Mouse (Mus musculus) MEL (cell line): ENCODE data around the gene Zhx3. TPM values are rescaled to one million over a fixed set of nuclear protein-coding genes. Genes with fewer than 3 reads are reported as not detected.

Experiments used
- DNase-seq: peaks from one replicate; pipeline ENCODE4 v3.0.0; 2011; ENCODE audit warnings: low read depth, low spot score
- H3K27ac ChIP-seq: 2 replicates; pipeline ENCODE4 v1.5.1; 2012; ENCODE audit warnings: low read depth, mild to moderate bottlenecking, control low read depth, low read length, moderate library complexity; ENCODE audit not compliant: control insufficient read depth
- H3K27me3 ChIP-seq, 2 experiments: fragments of 150-350 bp in 1 of 2; sonication (generic) in 1 of 2; 2 replicates each; pipeline ENCODE4 v1.6.1; 2012; ENCODE audit warnings: low read length in 2 of 2, mild to moderate bottlenecking in 2 of 2, improper control_type of control experiment in 1 of 2, moderate library complexity in 1 of 2; ENCODE audit not compliant: insufficient read depth in 2 of 2, control insufficient read depth in 1 of 2
- H3K36me3 ChIP-seq, 2 experiments: 2 replicates each; pipeline ENCODE4 v1.6.1; 2012 to 2014; ENCODE audit warnings: low read length in 2 of 2, improper control_type of control experiment in 1 of 2, inconsistent platforms in 1 of 2, mild to moderate bottlenecking in 1 of 2; ENCODE audit not compliant: insufficient read depth in 2 of 2, control insufficient read depth in 1 of 2
- H3K4me1 ChIP-seq, 2 experiments: fragments of 150-350 bp in 1 of 2; sonication (generic) in 1 of 2; 2 replicates each; pipeline ENCODE4 v1.6.1; 2012; ENCODE audit warnings: low read length in 2 of 2, improper control_type of control experiment in 1 of 2, mild to moderate bottlenecking in 1 of 2; ENCODE audit not compliant: insufficient read depth in 2 of 2, control insufficient read depth in 1 of 2
- H3K4me3 ChIP-seq, 2 experiments: fragments of 150-350 bp in 1 of 2; sonication (generic) in 1 of 2; 2 replicates each; pipeline ENCODE4 v1.5.1; 2012; ENCODE audit warnings: low read depth in 2 of 2, low read length in 2 of 2, mild to moderate bottlenecking in 2 of 2, moderate library complexity in 2 of 2, control low read depth in 1 of 2, improper control_type of control experiment in 1 of 2; ENCODE audit not compliant: control insufficient read depth in 1 of 2, insufficient read depth in 1 of 2
- H3K79me2 ChIP-seq: 2 replicates; pipeline ENCODE4 v1.6.1; 2012; ENCODE audit warnings: mild to moderate bottlenecking, low read length, moderate library complexity; ENCODE audit not compliant: control insufficient read depth, poor library complexity, insufficient read depth
- H3K9ac ChIP-seq: 2 replicates; pipeline ENCODE4 v1.6.1; 2012; ENCODE audit warnings: low read depth, mild to moderate bottlenecking, control low read depth, low read length, moderate library complexity; ENCODE audit not compliant: control insufficient read depth, poor library complexity, severe bottlenecking
- H3K9me3 ChIP-seq: fragments of 150-350 bp; sonication (generic); replicated peaks from 2 replicates; pipeline ENCODE4 v1.6.1; 2012; ENCODE audit warnings: mild to moderate bottlenecking, low read length, improper control_type of control experiment, moderate library complexity; ENCODE audit not compliant: insufficient read depth
- CHD2 ChIP-seq: IDR thresholded peaks from 2 replicates; pipeline ENCODE4 v1.6.1; 2011; ENCODE audit warnings: low read length, improper control_type of control experiment
- CTCF ChIP-seq, 3 experiments: IDR thresholded peaks in 2 of 3; conservative IDR thresholded peaks in 1 of 3; 2 replicates each; pipeline ENCODE4 v1.5.1; 2011 to 2012; ENCODE audit warnings: low read length in 3 of 3, low read depth in 2 of 3, mild to moderate bottlenecking in 2 of 3, improper control_type of control experiment in 1 of 3, inconsistent platforms in 1 of 3, mixed read lengths in 1 of 3, moderate library complexity in 1 of 3; ENCODE audit not compliant: control insufficient read depth in 1 of 3, insufficient read depth in 1 of 3, poor library complexity in 1 of 3, severe bottlenecking in 1 of 3
- E2F4 ChIP-seq: IDR thresholded peaks from 2 replicates; pipeline ENCODE4 v1.6.1; 2011; ENCODE audit warnings: low read depth, low read length, improper control_type of control experiment, borderline replicate concordance
- EP300 ChIP-seq, 2 experiments: IDR thresholded peaks; 2 replicates each; pipeline ENCODE4 v1.6.1; 2011; ENCODE audit warnings: improper control_type of control experiment in 2 of 2, low read length in 2 of 2, low read depth in 1 of 2, mild to moderate bottlenecking in 1 of 2
- HCFC1 ChIP-seq: IDR thresholded peaks from 2 replicates; pipeline ENCODE4 v1.6.1; 2012; ENCODE audit warnings: low read depth, mild to moderate bottlenecking, inconsistent platforms, low read length, improper control_type of control experiment, moderate library complexity
- NELFE ChIP-seq: IDR thresholded peaks from 2 replicates; pipeline ENCODE4 v1.6.1; 2011; ENCODE audit warnings: low read depth, low read length, improper control_type of control experiment
- POLR2A ChIP-seq, 2 experiments: IDR thresholded peaks; 2 replicates each; pipeline ENCODE4 v1.6.1; 2011 to 2012; ENCODE audit warnings: low read length in 2 of 2, mild to moderate bottlenecking in 2 of 2, control low read depth in 1 of 2, improper control_type of control experiment in 1 of 2, low read depth in 1 of 2, moderate library complexity in 1 of 2; ENCODE audit not compliant: control insufficient read depth in 1 of 2, insufficient read depth in 1 of 2, poor library complexity in 1 of 2
- SMC3 ChIP-seq: IDR thresholded peaks from 2 replicates; pipeline ENCODE4 v1.6.1; 2011; ENCODE audit warnings: low read depth, low read length, improper control_type of control experiment
- TAL1 ChIP-seq: IDR thresholded peaks from 2 replicates; pipeline ENCODE4 v1.6.1; 2012; ENCODE audit warnings: mild to moderate bottlenecking, inconsistent platforms, low read length, moderate library complexity, mixed read lengths
- TCF12 ChIP-seq: IDR thresholded peaks from 2 replicates; pipeline ENCODE4 v1.6.1; 2014; ENCODE audit warnings: low read depth, mild to moderate bottlenecking, inconsistent platforms, low read length, improper control_type of control experiment, moderate library complexity
- USF2 ChIP-seq, 2 experiments: IDR thresholded peaks; 2 replicates each; pipeline ENCODE4 v1.6.1; 2011 to 2012; ENCODE audit warnings: improper control_type of control experiment in 2 of 2, low read length in 2 of 2, borderline replicate concordance in 1 of 2, inconsistent platforms in 1 of 2, low read depth in 1 of 2, mild to moderate bottlenecking in 1 of 2; ENCODE audit not compliant: insufficient read depth in 1 of 2
- ZMIZ1 ChIP-seq: IDR thresholded peaks from 2 replicates; pipeline ENCODE4 v1.6.1; 2012; ENCODE audit warnings: low read depth, mild to moderate bottlenecking, inconsistent platforms, low read length, improper control_type of control experiment, moderate library complexity
- polyA plus RNA-seq, 2 experiments: library from polyadenylated mRNA; stranded (reverse) in 1 of 2; unstranded in 1 of 2; fragments of >175 nt in 1 of 2; fragments of >200 nt in 1 of 2; gene quantifications; 2 replicates each; pipeline versions ENCODE4 v1.2.1 to v1.2.4; 2012; ENCODE audit warnings: low replicate concordance in 2 of 2, low read depth in 1 of 2; ENCODE audit not compliant: insufficient read length in 2 of 2, insufficient read depth in 1 of 2, missing spikeins in 1 of 2
- total RNA-seq: library from RNA; depleted of rRNA; stranded (reverse); fragments of 300-350 nt; gene quantifications from 2 replicates; pipeline ENCODE4 v1.2.3, GENCODE M21; 2012

Gene Zhx3
- total and polyA plus RNA-seq, 3 experiments, result 4.4 to 4.8 TPM; not detected in 1

- H3K27ac ChIP-seq, result no peak overlapping the region
- H3K36me3 ChIP-seq, result peaks cover 3 to 9% of the 10 kb centered on the region in 2 experiments; a peak in 3 of 4 replicates
- no peak overlapping the region for H3K9ac ChIP-seq
- H3K4me3 ChIP-seq, result no peak overlapping the region
- DNase-seq, result no peak
- no peaks in the 10 kb centered on the region for H3K27me3 ChIP-seq
- H3K4me1 ChIP-seq, result peaks cover 2 to 18% of the 10 kb centered on the region in 2 experiments; a peak in 3 of 4 replicates
- H3K9me3 ChIP-seq, result no peaks in the 10 kb centered on the region
- peaks cover 3% of the 10 kb centered on the region; the same call in 1 of the 2 replicates for H3K79me2 ChIP-seq
- TF ChIP-seq HCFC1, result no peak
- no peak for TF ChIP-seq SMC3
- TF ChIP-seq TAL1, result no peak
- no peak for TF ChIP-seq USF2 (IDR thresholded peaks at IDR 0.05; ENCODE audit: borderline replicate concordance in 1 of 2, insufficient read depth in 1 of 2, low read depth in 1 of 2, low read length in 2 of 2)
- TF ChIP-seq ZMIZ1, result no peak
- no peak for TF ChIP-seq EP300 (IDR thresholded peaks at IDR 0.05; ENCODE audit: low read depth in 1 of 2, low read length in 2 of 2)
Measured at GRCm38 (mm10) chr2:160744823-160745210, 128.0 kb downstream of the Zhx3 start.

- H3K27me3 ChIP-seq, result no peaks in the 10 kb centered on the region
- H3K79me2 ChIP-seq, result peaks cover 3% of the 10 kb centered on the region; the same call in 1 of the 2 replicates
- H3K4me1 ChIP-seq, result peaks cover 2 to 18% of the 10 kb centered on the region in 2 experiments; a peak in 3 of 4 replicates
- peak; percentile 42 for DNase-seq
- H3K9me3 ChIP-seq, result no peaks in the 10 kb centered on the region
- H3K27ac ChIP-seq, result no peak overlapping the region
- TF ChIP-seq SMC3 (peak; percentile 21; the same call in 1 of the 2 replicates), CTCF (IDR thresholded peaks at IDR 0.05 in 2 of 3, conservative IDR thresholded peaks at IDR 0.05 in 1 of 3; ENCODE audit: control insufficient read depth in 1 of 3, insufficient read depth in 1 of 3, low read depth in 2 of 3, low read length in 3 of 3, poor library complexity in 1 of 3, severe bottlenecking in 1 of 3) (peak; percentile 41 to 48 (median 45)), POLR2A (IDR thresholded peaks at IDR 0.05; ENCODE audit: control insufficient read depth in 1 of 2, insufficient read depth in 1 of 2, low read depth in 1 of 2, low read length in 2 of 2, poor library complexity in 1 of 2) (no peak)
- TF ChIP-seq, all 39 proteins: peak for 2
- Histone ChIP-seq H3K9ac (no peak overlapping the region), H3K4me3 (no peak overlapping the region), H3K36me3 (peaks cover 3 to 9% of the 10 kb centered on the region in 2 experiments; a peak in 3 of 4 replicates)
Measured at GRCm38 (mm10) chr2:160744040-160744822, 128.6 kb downstream of the Zhx3 start.

- H3K27ac ChIP-seq, result no peak overlapping the region
- H3K27me3 ChIP-seq, result no peaks in the 10 kb centered on the region
- peaks cover 0 to 9% of the 10 kb centered on the region in 2 experiments; a peak in 3 of 4 replicates for H3K36me3 ChIP-seq
- H3K4me3 ChIP-seq, result no peak overlapping the region
- H3K79me2 ChIP-seq, result peaks cover 3% of the 10 kb centered on the region; the same call in 1 of the 2 replicates
- peaks cover 2 to 18% of the 10 kb centered on the region in 2 experiments; a peak in 3 of 4 replicates for H3K4me1 ChIP-seq
- no peaks in the 10 kb centered on the region for H3K9me3 ChIP-seq
- no peak for DNase-seq
- no peak for TF ChIP-seq CHD2
- TF ChIP-seq E2F4, result no peak
- TF ChIP-seq NELFE, result no peak
- TF ChIP-seq TCF12, result no peak
- no peak overlapping the region for H3K9ac ChIP-seq
Measured at GRCm38 (mm10) chr2:160742161-160742609, 130.6 kb downstream of the Zhx3 start.
